In genomic region chr3:95972251-95972872, GRCm38 (mm10) we compare ENCODE assay signal across 8 mouse cellular contexts. TPM values are rescaled to one million over a fixed set of nuclear protein-coding genes. Genes with fewer than 3 reads are reported as not detected.
DNase-seq lines count a peak whose midpoint lies in the region; ATAC-seq and TF ChIP-seq lines count a peak whose summit lies in the region.

No protein-coding gene starts in this region.

- peak overlapping the region; percentile 59 for H3K4me2 ChIP-seq in heart, postnatal 0 days (ENCODE audit: low read depth, low read length)

- H3K79me2 ChIP-seq in macrophage (ENCODE audit: inconsistent target), result no peaks in the 10 kb centered on the region

- TF ChIP-seq EP300 in heart, postnatal 0 days (IDR thresholded peaks at IDR 0.05; ENCODE audit: low read depth), result no peak

- no peak for DNase-seq in gastrocnemius, adult 2 months
- no peak for DNase-seq in gastrocnemius, postnatal 10 days
- peak; percentile 57 for DNase-seq in CD4-positive helper T cell, adult 2 months (ENCODE audit: low read depth, low spot score)
- no peak for DNase-seq in heart, postnatal 0 days (ENCODE audit: low spot score)
- no peak for DNase-seq in ovary, adult 18-20 months (ENCODE audit: low spot score)
- no peak for DNase-seq in embryo, embryonic 10 days (ENCODE audit: low spot score)
- DNase-seq in adrenal gland, adult 2 months, result no peak

- TF ChIP-seq CTCF in gastrocnemius, adult 2 months (IDR thresholded peaks at IDR 0.05), result no peak
- TF ChIP-seq CTCF in heart, postnatal 0 days (IDR thresholded peaks at IDR 0.05; ENCODE audit: low read depth), result no peak

- H3K9me3 ChIP-seq in heart, postnatal 0 days (replicated peaks; ENCODE audit: control insufficient read depth, low read length), result no peaks in the 10 kb centered on the region

- ATAC-seq in heart, postnatal 0 days (ENCODE audit: insufficient read depth, low read depth), result no peak

- H3K4me1 ChIP-seq in heart, postnatal 0 days (ENCODE audit: control insufficient read depth, insufficient read depth), result peaks cover 3% of the 10 kb centered on the region; the same call in 1 of the 2 replicates

- intact Hi-C loops in gastrocnemius, adult 2 months (cut with DNase I), result no loop called here

- WGBS in heart, postnatal 0 days, result 86% methylated on average over 12 of the region's 12 CpGs
- 12% methylated on average over 10 of the region's 12 CpGs for WGBS in macrophage (ENCODE audit: missing documents)

- H3K4me3 ChIP-seq in gastrocnemius, adult 2 months, result no peak overlapping the region; the same call in 1 of the 2 replicates
- peak overlapping the region; percentile 37 for H3K4me3 ChIP-seq in heart, postnatal 0 days (ENCODE audit: low read depth, low read length)
- no peak overlapping the region for H3K4me3 ChIP-seq in macrophage (ENCODE audit: inconsistent target)

- H3K36me3 ChIP-seq in heart, postnatal 0 days (replicated peaks; ENCODE audit: control insufficient read depth, insufficient read depth, low read length), result no peaks in the 10 kb centered on the region
- no peaks in the 10 kb centered on the region for H3K36me3 ChIP-seq in macrophage (ENCODE audit: inconsistent target)

- H3K27ac ChIP-seq in gastrocnemius, adult 2 months, result peak overlapping the region; percentile 44
- peak overlapping the region; percentile 58; the same call in 1 of the 2 replicates for H3K27ac ChIP-seq in heart, postnatal 0 days (ENCODE audit: low read depth)
- H3K27ac ChIP-seq in macrophage, result peak overlapping the region; percentile 85

- no peaks in the 10 kb centered on the region for H3K27me3 ChIP-seq in heart, postnatal 0 days (ENCODE audit: control insufficient read depth, insufficient read depth, low read length)

- H3K9ac ChIP-seq in heart, postnatal 0 days (replicated peaks; ENCODE audit: low read depth, low read length), result peak overlapping the region; percentile 40; the same call in 1 of the 2 replicates

RNA-seq across cellular contexts. Expression of gene Plekho1, which starts 23.4 kb away (rescaled TPM):
- 10 to 100 TPM; 14.2 to 19.3 TPM for total RNA-seq in gastrocnemius, adult 2 months (2021)
- 10 to 100 TPM; 56.2 to 67.9 TPM for total RNA-seq in gastrocnemius, postnatal 10 days (2021)
- 116 and 138 TPM in 2 replicates for total RNA-seq in heart, postnatal 0 days (2014; rRNA removed; ENCODE audit: low replicate concordance)
- 74.9 and 94.8 TPM in 2 replicates for polyA plus RNA-seq in heart, postnatal 0 days (2015; fragmentation: Nextera tagmentation; extraction: Ambion mirVana)
- total RNA-seq in macrophage (2018; cell fraction: chromatin; rRNA removed), result 100 to 1,000 TPM; 115 to 354 (median 220) TPM
- total RNA-seq in macrophage (2018; cell fraction: cytosol; rRNA removed), result 100 to 1,000 TPM; 154 to 259 (median 208) TPM
- total RNA-seq in macrophage (2018; cell fraction: nucleus; rRNA removed), result 100 to 1,000 TPM; 160 to 320 (median 230) TPM
- polyA plus RNA-seq in macrophage (2018), result 189 to 264 TPM (median 249 TPM) in 3 replicates
- 10 to 100 TPM; 12.9 to 24.7 TPM for total RNA-seq in adrenal gland, adult 2 months (2021)
- 13.8 and 14.0 TPM in 2 replicates for polyA plus RNA-seq in adrenal gland, adult 2 months (2012; rRNA removed)

RNA-seq across cellular contexts. Expression of gene Anp32e, which starts 43.3 kb away (rescaled TPM):
- 10 to 100 TPM; 76.4 to 89.9 TPM for total RNA-seq in gastrocnemius, adult 2 months (2021)
- 100 to 1,000 TPM in 1 of 2 experiments, 10 to 100 TPM in 1; 87.3 to 101 TPM for total RNA-seq in gastrocnemius, postnatal 10 days (2021)
- total RNA-seq in heart, postnatal 0 days (2014; rRNA removed; ENCODE audit: low replicate concordance), result 25.9 and 33.5 TPM in 2 replicates
- polyA plus RNA-seq in heart, postnatal 0 days (2015; fragmentation: Nextera tagmentation; extraction: Ambion mirVana), result 105 and 118 TPM in 2 replicates
- 10 to 100 TPM in 16 of 26 experiments, 1 to 10 TPM in 10; 5.8 to 31.9 (median 11.0) TPM for total RNA-seq in macrophage (2018; cell fraction: chromatin; rRNA removed)
- total RNA-seq in macrophage (2018; cell fraction: cytosol; rRNA removed), result 10 to 100 TPM; 24.0 to 62.5 (median 37.7) TPM
- total RNA-seq in macrophage (2018; cell fraction: nucleus; rRNA removed), result 10 to 100 TPM; 11.2 to 50.9 (median 18.7) TPM
- 40.1 to 196 TPM (median 80.7 TPM) in 3 replicates for polyA plus RNA-seq in macrophage (2018)
- 10 to 100 TPM; 81.0 to 98.6 TPM for total RNA-seq in adrenal gland, adult 2 months (2021)
- 5.8 and 7.4 TPM in 2 replicates for polyA plus RNA-seq in adrenal gland, adult 2 months (2012; rRNA removed)
